Mouse (Mus musculus): ENCODE measurements around the gene Mgea5. TPM values are rescaled to one million over a fixed set of nuclear protein-coding genes. Genes with fewer than 3 reads are reported as not detected.

Gene Mgea5
- total and polyA plus RNA-seq, 3 experiments = 54.4 to 67.0 TPM; not detected in 1

DNA sequence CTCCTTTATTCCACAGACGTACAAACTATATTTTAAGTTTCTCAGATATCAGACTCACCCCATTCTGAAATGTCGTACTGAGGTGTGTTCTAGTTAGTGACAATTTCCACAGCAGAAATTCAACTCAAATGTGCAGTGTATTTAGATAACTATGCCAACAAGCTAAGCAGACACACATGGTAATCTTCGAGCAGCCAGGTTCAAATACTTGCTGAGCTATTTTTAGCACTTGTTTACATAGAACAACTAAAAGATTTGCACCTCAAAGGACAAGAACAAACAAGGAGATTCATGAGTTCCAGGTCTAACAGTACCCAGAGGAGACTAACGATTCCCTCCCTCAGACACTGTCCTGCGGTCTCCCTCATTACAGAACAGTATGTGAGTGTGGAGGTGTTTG, 43.5 kb upstream of the Mgea5 start:
- Histone ChIP-seq H3K36me3 (ENCODE audit: control insufficient read depth in 1 of 2, insufficient read depth in 2 of 2, low read length in 2 of 2) (no peaks in the 10 kb centered on the region), H3K9me3 (replicated peaks; ENCODE audit: insufficient read depth, low read length) (no peaks in the 10 kb centered on the region), H3K79me2 (ENCODE audit: control insufficient read depth, insufficient read depth, low read length, poor library complexity) (no peaks in the 10 kb centered on the region), H3K4me1 (ENCODE audit: control insufficient read depth in 1 of 2, insufficient read depth in 2 of 2, low read length in 2 of 2) (no peaks in the 10 kb centered on the region), H3K27ac (ENCODE audit: control insufficient read depth, low read depth, low read length) (no peak overlapping the region), H3K4me3 (ENCODE audit: control insufficient read depth in 1 of 2, insufficient read depth in 1 of 2, low read depth in 2 of 2, low read length in 2 of 2) (no peak overlapping the region), H3K27me3 (ENCODE audit: control insufficient read depth in 1 of 2, insufficient read depth in 2 of 2, low read length in 2 of 2) (no peaks in the 10 kb centered on the region), H3K9ac (ENCODE audit: control insufficient read depth, low read depth, low read length, poor library complexity, severe bottlenecking) (no peak overlapping the region)
- no peak for DNase-seq (ENCODE audit: low read depth, low spot score)
- TF ChIP-seq SIN3A (IDR thresholded peaks at IDR 0.05; ENCODE audit: low read length) (no peak), GABPA (IDR thresholded peaks at IDR 0.05; ENCODE audit: low read depth, low read length) (no peak), TBP (IDR thresholded peaks at IDR 0.05; ENCODE audit: low read depth, low read length) (no peak), ELF1 (IDR thresholded peaks at IDR 0.05; ENCODE audit: low read depth, low read length) (no peak), BHLHE40 (IDR thresholded peaks at IDR 0.05; ENCODE audit: borderline replicate concordance, low read depth, low read length) (no peak), RAD21 (IDR thresholded peaks at IDR 0.05; ENCODE audit: low read depth, low read length) (no peak), CHD1 (IDR thresholded peaks at IDR 0.05; ENCODE audit: low read depth, low read length) (no peak), MAX (IDR thresholded peaks at IDR 0.05; ENCODE audit: low read length) (no peak), MXI1 (IDR thresholded peaks at IDR 0.05; ENCODE audit: low read depth, low read length) (no peak), CTCF (IDR thresholded peaks at IDR 0.05 in 2 of 3, conservative IDR thresholded peaks at IDR 0.05 in 1 of 3; ENCODE audit: control insufficient read depth in 1 of 3, insufficient read depth in 1 of 3, low read depth in 2 of 3, low read length in 3 of 3, poor library complexity in 1 of 3, severe bottlenecking in 1 of 3) (no peak), E2F4 (IDR thresholded peaks at IDR 0.05; ENCODE audit: borderline replicate concordance, low read depth, low read length) (no peak), ZMIZ1 (IDR thresholded peaks at IDR 0.05; ENCODE audit: low read depth, low read length) (no peak), ETS1 (IDR thresholded peaks at IDR 0.05; ENCODE audit: low read depth, low read length) (no peak), GATA1 (IDR thresholded peaks at IDR 0.05; ENCODE audit: low read depth, low read length) (no peak), POLR2AphosphoS5 (IDR thresholded peaks at IDR 0.05; ENCODE audit: borderline replicate concordance, low read depth, low read length) (no peak), POLR2A (IDR thresholded peaks at IDR 0.05; ENCODE audit: control insufficient read depth in 1 of 2, insufficient read depth in 1 of 2, low read depth in 1 of 2, low read length in 2 of 2, poor library complexity in 1 of 2) (no peak), MYC (IDR thresholded peaks at IDR 0.05; ENCODE audit: low read depth, low read length) (no peak), SMC3 (IDR thresholded peaks at IDR 0.05; ENCODE audit: low read depth, low read length) (no peak), MAFK (IDR thresholded peaks at IDR 0.05; ENCODE audit: borderline replicate concordance, low read depth, low read length) (no peak)

DNA sequence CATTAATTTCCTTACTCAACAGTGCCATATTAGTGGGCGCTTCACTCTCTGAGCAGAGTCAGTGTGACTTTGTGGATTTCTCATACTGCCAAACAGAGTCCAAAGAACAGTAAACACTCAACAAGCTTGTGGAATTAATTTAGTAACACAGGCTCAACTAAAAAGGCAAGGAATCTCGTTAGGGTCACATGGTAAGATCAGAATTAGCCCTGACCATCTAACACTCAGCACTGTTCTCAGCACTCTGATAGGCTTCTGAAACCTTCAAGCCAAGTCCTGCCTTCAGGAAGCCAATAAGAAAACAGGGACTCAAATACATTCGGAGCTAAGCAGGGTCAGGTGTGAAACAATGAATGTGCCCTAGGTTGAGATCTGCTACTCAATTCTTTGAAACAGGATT, 42.5 kb upstream of the Mgea5 start:
- H3K4me3 ChIP-seq (ENCODE audit: control insufficient read depth in 1 of 2, insufficient read depth in 1 of 2, low read depth in 2 of 2, low read length in 2 of 2) = no peak overlapping the region
- H3K36me3 ChIP-seq (ENCODE audit: control insufficient read depth in 1 of 2, insufficient read depth in 2 of 2, low read length in 2 of 2) = no peaks in the 10 kb centered on the region
- H3K27me3 ChIP-seq (ENCODE audit: control insufficient read depth in 1 of 2, insufficient read depth in 2 of 2, low read length in 2 of 2) = no peaks in the 10 kb centered on the region
- no peak overlapping the region for H3K27ac ChIP-seq (ENCODE audit: control insufficient read depth, low read depth, low read length)
- no peaks in the 10 kb centered on the region for H3K9me3 ChIP-seq (replicated peaks; ENCODE audit: insufficient read depth, low read length)
- H3K4me1 ChIP-seq (ENCODE audit: control insufficient read depth in 1 of 2, insufficient read depth in 2 of 2, low read length in 2 of 2) = no peaks in the 10 kb centered on the region
- H3K79me2 ChIP-seq (ENCODE audit: control insufficient read depth, insufficient read depth, low read length, poor library complexity) = no peaks in the 10 kb centered on the region
- TF ChIP-seq ELF1 (IDR thresholded peaks at IDR 0.05; ENCODE audit: low read depth, low read length) = no peak
- no peak for TF ChIP-seq USF1 (IDR thresholded peaks at IDR 0.05; ENCODE audit: low read depth, low read length)
- no peak for TF ChIP-seq TAL1 (IDR thresholded peaks at IDR 0.05; ENCODE audit: low read length)
- no peak for TF ChIP-seq CTCF (IDR thresholded peaks at IDR 0.05 in 2 of 3, conservative IDR thresholded peaks at IDR 0.05 in 1 of 3; ENCODE audit: control insufficient read depth in 1 of 3, insufficient read depth in 1 of 3, low read depth in 2 of 3, low read length in 3 of 3, poor library complexity in 1 of 3, severe bottlenecking in 1 of 3)
- no peak for TF ChIP-seq MYB (IDR thresholded peaks at IDR 0.05; ENCODE audit: low read depth, low read length)
- no peak for TF ChIP-seq RCOR1 (IDR thresholded peaks at IDR 0.05; ENCODE audit: low read depth, low read length)
- no peak for TF ChIP-seq HCFC1 (IDR thresholded peaks at IDR 0.05; ENCODE audit: low read depth, low read length)
- TF ChIP-seq ZNF384 (IDR thresholded peaks at IDR 0.05; ENCODE audit: low read depth, low read length) = no peak
- TF ChIP-seq MAZ (IDR thresholded peaks at IDR 0.05; ENCODE audit: low read depth, low read length) = no peak
- TF ChIP-seq MAFK (IDR thresholded peaks at IDR 0.05; ENCODE audit: borderline replicate concordance, low read depth, low read length) = no peak
- TF ChIP-seq EP300 (IDR thresholded peaks at IDR 0.05; ENCODE audit: low read depth in 1 of 2, low read length in 2 of 2) = no peak
- TF ChIP-seq GABPA (IDR thresholded peaks at IDR 0.05; ENCODE audit: low read depth, low read length) = no peak
- TF ChIP-seq RAD21 (IDR thresholded peaks at IDR 0.05; ENCODE audit: low read depth, low read length) = no peak
- TF ChIP-seq USF2 (IDR thresholded peaks at IDR 0.05; ENCODE audit: borderline replicate concordance in 1 of 2, insufficient read depth in 1 of 2, low read depth in 1 of 2, low read length in 2 of 2) = no peak
- TF ChIP-seq GATA1 (IDR thresholded peaks at IDR 0.05; ENCODE audit: low read depth, low read length) = no peak
- no peak for TF ChIP-seq MXI1 (IDR thresholded peaks at IDR 0.05; ENCODE audit: low read depth, low read length)
- TF ChIP-seq POLR2AphosphoS2 (IDR thresholded peaks at IDR 0.05; ENCODE audit: low read length) = no peak
- TF ChIP-seq E2F4 (IDR thresholded peaks at IDR 0.05; ENCODE audit: borderline replicate concordance, low read depth, low read length) = no peak
- TF ChIP-seq POLR2A (IDR thresholded peaks at IDR 0.05; ENCODE audit: control insufficient read depth in 1 of 2, insufficient read depth in 1 of 2, low read depth in 1 of 2, low read length in 2 of 2, poor library complexity in 1 of 2) = no peak
- TF ChIP-seq TCF12 (IDR thresholded peaks at IDR 0.05; ENCODE audit: low read depth, low read length) = no peak
- DNase-seq (ENCODE audit: low read depth, low spot score) = no peak
- H3K9ac ChIP-seq (ENCODE audit: control insufficient read depth, low read depth, low read length, poor library complexity, severe bottlenecking) = no peak overlapping the region

Measured in MEL (cell line).